Mouse (Mus musculus): ENCODE data around the gene Slc16a5.
A peak's percentile ranks its signal among the peaks of the same experiment; 100 is the strongest.
"Not testable (repeated sequence)": the region's sequence is repeated elsewhere in the genome, so short reads cannot be mapped to it uniquely, and the experiment has no call there.

Gene Slc16a5

GRCm38 (mm10) chr11:115448075-115448474, 14.2 kb upstream of the Slc16a5 start:
- DNase-seq = no peak

GRCm38 (mm10) chr11:115448998-115449397, 13.3 kb upstream of the Slc16a5 start:
- no peak for DNase-seq

- DNase-seq = no peak
These were observed 12.1 kb upstream of the Slc16a5 start for GRCm38 (mm10) chr11:115450176-115450575.

GRCm38 (mm10) chr11:115451781-115452241, 10.5 kb upstream of the Slc16a5 start:
- no peak for DNase-seq

GRCm38 (mm10) chr11:115452281-115452860, 9.9 kb upstream of the Slc16a5 start:
- DNase-seq = no peak

GRCm38 (mm10) chr11:115453306-115453705, 9.0 kb upstream of the Slc16a5 start:
- DNase-seq = no peak

- DNase-seq = not testable (repeated sequence)
These were observed 7.5 kb upstream of the Slc16a5 start for GRCm38 (mm10) chr11:115454822-115455221.

GRCm38 (mm10) chr11:115455619-115456018, 6.7 kb upstream of the Slc16a5 start:
- DNase-seq = no peak

- DNase-seq = no peak
These were observed 6.1 kb upstream of the Slc16a5 start for GRCm38 (mm10) chr11:115456182-115456581.

GRCm38 (mm10) chr11:115457405-115457804, 4.9 kb upstream of the Slc16a5 start:
- DNase-seq = no peak

GRCm38 (mm10) chr11:115460976-115461375, 1.3 kb upstream of the Slc16a5 start:
- no peak for DNase-seq

GRCm38 (mm10) chr11:115461846-115462242, 430 bp upstream of the Slc16a5 start:
- DNase-seq = no peak

GRCm38 (mm10) chr11:115463397-115463796, 1.1 kb downstream of the Slc16a5 start:
- DNase-seq = no peak

GRCm38 (mm10) chr11:115464851-115465250, 2.6 kb downstream of the Slc16a5 start:
- DNase-seq = no peak

- no peak for DNase-seq
These were observed 4.9 kb downstream of the Slc16a5 start for GRCm38 (mm10) chr11:115467217-115467618.

- no peak for DNase-seq
These were observed 9.9 kb downstream of the Slc16a5 start for GRCm38 (mm10) chr11:115472183-115472582.

- DNase-seq = peak; percentile 79 to 93
These were observed 11.5 kb downstream of the Slc16a5 start for GRCm38 (mm10) chr11:115473626-115474275.

GRCm38 (mm10) chr11:115475025-115475757, 12.9 kb downstream of the Slc16a5 start, which contains the start of gene Armc7:
TSS of gene Armc7 (plus strand) at chr11:115475667.
- DNase-seq = peak; percentile 88 to 95

GRCm38 (mm10) chr11:115475758-115476237, 13.5 kb downstream of the Slc16a5 start:
- no peak for DNase-seq

- not testable (repeated sequence) for DNase-seq
These were observed 14.4 kb downstream of the Slc16a5 start for GRCm38 (mm10) chr11:115476630-115477029.

- DNase-seq = not testable (repeated sequence)
These were observed 15.1 kb downstream of the Slc16a5 start for GRCm38 (mm10) chr11:115477388-115477787.

- no peak for DNase-seq
These were observed 16.1 kb downstream of the Slc16a5 start for GRCm38 (mm10) chr11:115478296-115478938.
